Mouse (Mus musculus) right cerebral cortex, postnatal 10 days (tissue): Measurements from ENCODE around the gene Nfx1.
"Not testable (repeated sequence)": the region's sequence is repeated elsewhere in the genome, so short reads cannot be mapped to it uniquely, and the experiment has no call there.

ENCODE experiments used
- DNase-seq, 2 experiments: peaks; one replicate each; pipeline ENCODE4 v3.0.0; 2021; ENCODE audit warnings: low spot score in 2 of 2

Gene Nfx1

DNA sequence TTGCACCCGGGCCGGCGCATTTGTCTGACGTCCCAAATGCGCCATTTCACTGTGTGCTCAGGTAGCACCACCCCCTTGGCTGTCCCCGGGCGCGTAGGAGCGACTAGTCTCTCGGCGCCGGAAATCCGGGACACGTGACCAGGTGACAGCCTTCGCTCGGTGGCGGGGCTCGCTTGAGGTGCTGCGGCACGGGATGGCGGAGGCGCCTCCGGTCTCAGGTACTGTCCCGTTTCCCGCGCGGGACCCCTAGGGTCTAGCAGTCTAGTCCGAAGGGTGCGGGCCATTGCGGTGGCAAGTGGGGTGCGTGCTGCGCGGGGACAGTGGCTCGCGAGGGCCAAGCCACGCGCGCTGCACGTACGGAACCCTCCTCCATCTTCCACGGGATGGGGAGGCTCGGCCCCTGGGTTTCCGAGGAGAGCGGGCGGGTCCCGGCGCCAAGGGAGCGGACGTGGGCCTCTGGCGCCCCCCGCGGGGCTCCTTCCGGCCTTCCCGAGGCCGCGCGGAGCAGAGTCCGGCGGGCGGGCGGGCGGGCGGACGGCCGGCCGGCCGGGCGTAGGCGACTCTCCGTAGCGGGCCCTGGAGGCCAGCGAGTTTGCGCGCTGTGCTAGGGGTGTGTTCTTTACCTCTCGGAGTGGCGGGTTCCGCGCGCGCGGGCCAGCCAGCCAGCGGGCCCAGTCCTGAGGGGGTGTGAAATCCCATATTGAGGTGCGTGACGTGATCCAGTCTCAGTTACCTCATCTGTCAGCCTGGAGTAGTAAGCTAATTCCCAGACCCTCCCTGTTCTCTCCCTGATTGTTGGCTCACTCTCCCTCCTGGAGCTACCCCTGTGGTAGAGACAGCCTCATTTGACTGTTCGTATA lies at the start of gene Nfx1:
Gene Nfx1, plus strand, starts transcription at position 65 of the 860 bp plus-strand sequence.
- DNase-seq = peak; percentile 98

- no peak for DNase-seq
These were observed 49.4 kb upstream of the Nfx1 start for GRCm38 (mm10) chr4:40921288-40921687.

GRCm38 (mm10) chr4:40923087-40923651 lies 47.5 kb upstream of the Nfx1 start:
- DNase-seq = no peak

- no peak for DNase-seq
These were observed 45.1 kb upstream of the Nfx1 start for GRCm38 (mm10) chr4:40925568-40925967.

- no peak for DNase-seq
These were observed 41.7 kb upstream of the Nfx1 start for GRCm38 (mm10) chr4:40929046-40929445.

GRCm38 (mm10) chr4:40933694-40934093 lies 37.0 kb upstream of the Nfx1 start:
- no peak for DNase-seq

- not testable (repeated sequence) for DNase-seq
These were observed 36.3 kb upstream of the Nfx1 start for GRCm38 (mm10) chr4:40934369-40934768.

DNA sequence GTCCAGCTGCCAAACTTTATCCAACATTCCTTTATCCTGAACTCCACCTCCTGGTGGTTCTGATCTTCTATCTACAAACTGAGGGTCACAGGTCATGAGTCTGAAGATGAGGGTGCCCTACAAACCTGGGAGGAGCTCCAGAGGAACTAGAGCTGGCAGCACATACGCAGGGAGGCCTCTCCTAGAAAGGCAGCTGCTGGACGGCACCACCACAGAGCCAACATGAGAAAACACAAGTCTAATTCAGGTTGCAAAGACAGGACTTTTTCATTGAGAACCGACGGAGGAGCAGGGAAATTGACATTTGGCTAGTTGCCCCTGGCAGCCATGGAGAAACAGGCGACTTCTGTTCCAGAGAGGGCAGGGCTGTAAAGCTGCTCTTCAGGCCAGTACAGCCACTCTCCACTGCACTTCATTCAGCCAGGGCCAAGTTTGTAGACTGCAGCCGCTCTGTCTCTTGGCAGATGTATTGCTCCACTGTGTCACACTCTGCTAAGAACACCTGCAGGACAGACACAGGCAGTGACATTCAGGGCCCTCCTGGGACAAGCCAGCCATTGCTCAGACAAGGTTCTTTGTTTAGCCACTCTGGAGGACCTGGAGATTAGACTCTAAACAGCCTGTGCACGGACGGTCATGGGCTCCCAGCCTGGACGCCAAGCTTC lies 34.4 kb upstream of the Nfx1 start:
- peak; percentile 87 to 88 for DNase-seq

GRCm38 (mm10) chr4:40938793-40939192 lies 31.9 kb upstream of the Nfx1 start:
- no peak for DNase-seq

DNA sequence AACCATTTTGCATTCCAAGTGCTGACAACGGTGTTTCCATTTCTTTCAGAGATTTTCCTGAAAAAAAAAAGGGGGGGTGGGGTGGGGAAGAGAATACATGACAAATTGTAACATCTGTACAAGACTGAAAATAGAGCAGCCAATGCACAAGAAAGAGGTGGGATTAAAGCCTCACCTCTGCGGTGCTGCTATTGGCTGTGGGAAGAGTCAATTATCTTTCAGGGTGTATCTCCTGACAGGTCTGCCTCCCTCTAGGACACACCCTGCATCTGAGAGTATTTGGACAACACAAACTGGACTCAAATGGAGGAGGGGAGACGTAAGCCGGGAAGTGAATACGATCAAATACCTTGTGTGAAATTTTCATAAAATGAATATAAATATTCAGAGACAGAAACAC lies 27.1 kb upstream of the Nfx1 start:
- DNase-seq = no peak

- DNase-seq = no peak
These were observed 24.1 kb upstream of the Nfx1 start for GRCm38 (mm10) chr4:40946516-40947121.

DNA sequence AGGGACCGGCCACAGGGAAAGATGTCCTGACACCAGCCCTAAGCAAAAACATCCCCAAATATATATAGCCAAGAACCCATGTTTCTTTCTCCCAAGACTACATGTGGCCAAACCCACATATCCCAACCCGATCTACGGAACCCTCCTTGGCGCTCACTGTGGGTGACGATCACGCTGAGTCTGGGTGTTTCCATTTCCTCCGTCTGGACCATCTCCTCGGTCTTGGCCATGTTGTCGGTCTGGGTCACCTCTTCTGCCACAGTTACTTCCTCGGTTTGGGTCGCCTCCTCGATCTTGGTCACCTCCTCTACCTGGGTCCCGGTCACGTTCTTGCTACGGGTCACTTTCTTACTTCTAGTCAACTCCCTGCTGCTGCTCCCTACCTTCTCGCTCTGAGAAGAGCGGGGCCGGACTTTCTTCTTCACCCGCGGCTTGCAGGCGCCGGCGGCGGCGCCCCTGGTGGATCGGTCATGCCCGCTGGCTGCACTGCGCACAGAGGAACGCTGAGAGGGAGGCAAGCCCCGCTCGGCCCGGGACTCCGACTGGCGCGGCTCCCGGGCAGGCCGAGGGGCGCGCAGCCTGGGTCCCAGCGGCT lies 23.0 kb upstream of the Nfx1 start:
- no peak for DNase-seq

GRCm38 (mm10) chr4:40948160-40948708 lies 22.5 kb upstream of the Nfx1 start, which contains the start of the genes Bag1 and Chmp5:
TSS of gene Bag1 (minus strand) at chr4:40948294.
TSS of gene Chmp5 (plus strand) at chr4:40948407.
- DNase-seq = peak; percentile 98 to 99

GRCm38 (mm10) chr4:40953521-40953920 lies 17.2 kb upstream of the Nfx1 start:
- DNase-seq = no peak

DNA sequence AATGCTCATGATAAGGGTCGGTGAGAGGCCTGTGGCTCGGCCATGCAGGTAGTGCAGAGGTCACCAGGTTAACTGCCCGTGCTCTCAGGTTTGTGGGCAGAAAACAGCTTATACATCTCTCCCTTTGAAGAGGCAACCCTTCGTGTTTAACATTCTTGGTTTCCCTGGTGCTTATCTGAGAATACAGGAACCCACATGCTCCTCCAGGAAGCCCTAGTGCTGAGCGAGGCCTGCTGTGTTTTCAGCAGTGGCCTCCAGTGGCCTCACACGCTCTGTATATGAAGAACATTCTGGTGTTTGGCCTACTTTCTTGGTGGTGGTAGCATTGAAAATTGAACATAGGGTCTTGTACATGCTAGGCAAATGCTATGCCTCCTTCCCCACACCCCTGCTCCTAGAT lies 14.8 kb upstream of the Nfx1 start:
- no peak for DNase-seq

GRCm38 (mm10) chr4:40963536-40963935 lies 7.2 kb upstream of the Nfx1 start:
- DNase-seq = no peak

DNA sequence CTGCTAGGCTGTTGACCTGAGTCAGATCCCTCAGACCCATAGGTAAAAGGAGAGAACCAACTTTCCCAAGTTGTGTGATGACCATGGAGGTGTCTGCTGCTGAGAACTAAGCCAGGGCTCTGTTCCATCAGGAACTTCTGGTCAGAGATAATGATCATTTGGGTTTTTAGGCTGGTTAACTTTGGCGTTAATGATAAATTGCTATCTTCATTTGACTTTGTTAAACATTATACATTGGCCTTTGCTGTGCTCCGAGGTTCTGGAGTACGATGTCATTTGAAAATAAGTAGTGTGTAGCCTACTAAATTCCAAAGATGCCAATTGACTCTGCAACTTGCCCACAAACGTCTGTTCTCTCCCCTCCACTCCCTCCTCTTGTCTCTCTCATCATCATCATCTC lies 1.5 kb upstream of the Nfx1 start:
- DNase-seq = no peak

DNA sequence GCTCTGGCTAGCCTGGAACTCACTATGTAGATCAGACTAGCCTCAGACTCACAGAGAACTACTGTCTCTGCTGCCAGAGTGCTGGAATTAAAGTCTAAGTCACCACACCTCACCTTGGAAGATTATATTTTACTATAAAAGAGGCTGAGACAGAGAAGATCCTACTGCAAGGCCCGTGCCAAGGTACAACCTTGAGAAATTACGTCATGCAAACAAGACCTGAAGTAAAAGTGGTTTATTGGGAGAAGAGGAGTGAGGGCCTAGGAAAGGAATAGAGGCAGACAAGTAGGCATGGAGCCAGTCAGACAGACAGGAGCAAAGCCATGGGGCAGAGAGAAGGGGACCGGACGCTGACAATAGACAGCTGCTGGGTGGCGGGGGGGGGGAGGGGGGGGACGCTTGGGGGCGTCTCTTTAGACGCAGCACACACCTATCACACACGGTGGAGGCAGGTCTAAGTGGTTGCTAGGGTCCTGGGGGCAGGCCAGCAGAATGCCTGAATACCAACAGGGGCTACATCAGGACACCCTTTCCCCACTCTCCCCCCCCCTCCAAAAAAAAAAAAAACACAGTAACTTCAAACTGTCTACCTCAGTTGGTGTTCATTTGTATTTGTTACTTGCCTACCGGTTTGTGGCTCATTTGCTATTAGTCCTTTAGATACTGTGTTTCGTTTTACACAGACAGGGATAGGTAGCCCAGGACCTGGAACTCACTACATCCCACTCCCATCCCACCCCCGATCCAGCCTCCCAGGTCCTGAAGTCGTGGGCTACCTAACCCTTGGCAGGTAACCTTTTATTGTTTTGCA lies 720 bp upstream of the Nfx1 start:
- DNase-seq = no peak

DNA sequence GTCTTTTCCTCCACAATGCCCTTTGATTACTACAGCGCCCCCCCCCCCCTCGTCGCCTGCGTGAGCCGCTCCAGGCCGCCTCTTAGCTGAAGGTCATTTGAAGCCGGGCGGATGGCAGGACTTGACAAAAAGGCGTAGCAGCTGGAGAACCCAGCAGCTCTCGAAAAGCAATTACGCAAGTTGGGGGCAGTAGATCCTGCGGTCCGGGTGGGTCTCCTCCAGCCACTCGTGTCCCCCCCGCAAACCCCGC lies 189 bp upstream of the Nfx1 start:
- no peak for DNase-seq

DNA sequence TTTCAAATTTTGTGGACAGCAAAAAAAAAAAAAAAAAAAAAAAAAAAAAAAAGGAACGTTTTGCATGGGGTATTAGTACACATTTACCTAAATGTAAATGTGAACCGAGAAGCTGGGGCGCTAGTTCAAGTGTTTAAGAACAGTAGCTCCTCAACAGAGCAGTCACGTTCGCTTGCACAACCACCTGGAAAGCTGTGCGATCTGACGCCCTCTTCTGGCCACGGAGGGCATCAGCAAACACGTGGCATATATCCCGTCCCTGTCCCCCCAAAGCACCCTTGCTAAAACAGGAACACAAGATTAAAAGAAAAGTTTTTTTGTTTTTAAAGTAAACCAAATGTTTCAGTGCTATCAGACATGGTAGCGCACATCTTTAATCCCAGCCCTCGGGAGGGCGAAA lies 1.0 kb downstream of the Nfx1 start:
- DNase-seq = peak; percentile 42 to 53

- DNase-seq = no peak
These were observed 3.3 kb downstream of the Nfx1 start for GRCm38 (mm10) chr4:40974011-40974410.
